Mouse (Mus musculus) stomach, postnatal 0 days (tissue): ENCODE measurements around the gene Gm6793.

Experiments used
- CTCF ChIP-seq: IDR thresholded peaks from 2 replicates; pipeline ENCODE4 v1.5.1; 2016; ENCODE audit warnings: antibody characterized with exemption, low read depth, mild to moderate bottlenecking, moderate library complexity
- EP300 ChIP-seq: optimal IDR thresholded peaks from 2 replicates; pipeline ENCODE3; 2016; ENCODE audit warnings: antibody characterized with exemption

- TF ChIP-seq EP300 (no peak), CTCF (no peak)
Measured at GRCm38 (mm10) chr8:111964351-111964750, 50.5 kb downstream of the Gm6793 start.
